Mouse (Mus musculus) limb, embryonic 15.5 days (tissue): ENCODE measurements around the gene Srd5a3. TPM values are rescaled to one million over a fixed set of nuclear protein-coding genes. Genes with fewer than 3 reads are reported as not detected.

ENCODE experiments used
- ATAC-seq: fragments of 200-750 bp; cut with Nextera tagmentation; 2 replicates; pipeline ENCODE4 v1.8.0; 2017; ENCODE audit warnings: low read depth, moderate TSS enrichment; ENCODE audit not compliant: insufficient number of reproducible peaks, low FRiP score, low TSS enrichment
- H3K27ac ChIP-seq: fragments of 300-500 bp; sonication (generic); 2 replicates; pipeline ENCODE4 v1.5.1; 2015; ENCODE audit warnings: moderate library complexity, mild to moderate bottlenecking, inconsistent platforms
- H3K27me3 ChIP-seq: fragments of 300-500 bp; sonication (generic); 2 replicates; pipeline ENCODE4 v1.6.1; 2015; ENCODE audit warnings: inconsistent platforms
- H3K36me3 ChIP-seq: fragments of 300-500 bp; sonication (generic); 2 replicates; pipeline ENCODE4 v1.6.1; 2015; ENCODE audit warnings: inconsistent platforms
- H3K4me1 ChIP-seq: fragments of 300-500 bp; sonication (generic); 2 replicates; pipeline ENCODE4 v1.6.1; 2015; ENCODE audit warnings: inconsistent platforms
- H3K4me2 ChIP-seq: fragments of 300-500 bp; sonication (generic); 2 replicates; pipeline ENCODE4 v1.6.1; 2015; ENCODE audit warnings: mild to moderate bottlenecking, inconsistent platforms
- H3K4me3 ChIP-seq: fragments of 300-500 bp; sonication (generic); 2 replicates; pipeline ENCODE4 v1.5.1; 2015; ENCODE audit warnings: mild to moderate bottlenecking, inconsistent platforms
- H3K9ac ChIP-seq: fragments of 300-500 bp; sonication (generic); 2 replicates; pipeline ENCODE4 v1.6.1; 2015; ENCODE audit warnings: inconsistent platforms
- H3K9me3 ChIP-seq: fragments of 300-500 bp; sonication (generic); 2 replicates; pipeline ENCODE4 v1.6.1; 2016; ENCODE audit warnings: inconsistent platforms
- WGBS: fragments of 180-500 bp; shearing (Covaris S2); methylation state at CpG from one replicate; pipeline ENCODE4 v1.1.7; 2015; 5-methylcytosine and 5-hydroxymethylcytosine counted together
- polyA plus RNA-seq: library from polyadenylated mRNA; unstranded; fragments of >200 nt; fragmentation: Nextera tagmentation; extraction: Ambion mirVana; gene quantifications from 2 replicates; pipeline ENCODE4 v1.2.1, GENCODE M21; 2015

Gene Srd5a3
- polyA plus RNA-seq, 1 experiment from 2014 or later: 36.0 TPM

- Histone ChIP-seq H3K4me1 (no peaks in the 10 kb centered on the region), H3K27ac (no peak overlapping the region), H3K9ac (no peak overlapping the region), H3K9me3 (no peaks in the 10 kb centered on the region), H3K27me3 (no peaks in the 10 kb centered on the region), H3K4me2 (no peak overlapping the region), H3K4me3 (no peak overlapping the region), H3K36me3 (peaks cover 60% of the 10 kb centered on the region)
- WGBS: 93% methylated on average over 13 of the region's 13 CpGs
- ATAC-seq: no peak
Observed at GRCm38 (mm10) chr5:76199346-76199745, 59.3 kb downstream of the Srd5a3 start.

DNA sequence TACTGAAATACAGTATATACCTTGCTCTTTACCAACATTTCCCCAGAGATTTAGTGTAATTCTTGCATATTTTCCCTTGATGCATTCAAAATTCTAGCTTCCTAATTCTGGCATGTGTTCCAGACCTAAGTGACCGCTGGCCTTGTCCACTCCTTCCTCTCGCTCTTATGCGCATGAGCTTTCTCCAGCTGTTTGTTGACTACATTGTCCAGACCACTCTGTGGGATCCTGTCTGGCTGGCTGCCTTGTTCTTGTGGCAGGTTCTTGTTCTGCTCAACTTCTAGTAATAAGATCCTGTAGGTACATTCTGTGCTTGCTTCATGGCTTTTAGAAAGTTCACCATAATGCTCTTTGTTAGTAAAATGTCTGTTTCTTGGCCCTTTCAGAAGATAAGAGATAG, 63.1 kb downstream of the Srd5a3 start:
- H3K9me3 ChIP-seq: no peaks in the 10 kb centered on the region
- H3K27me3 ChIP-seq: no peaks in the 10 kb centered on the region
- H3K4me1 ChIP-seq: no peaks in the 10 kb centered on the region
- peaks cover 78% of the 10 kb centered on the region for H3K36me3 ChIP-seq
- no peak overlapping the region for H3K4me3 ChIP-seq
- WGBS: 93% methylated on average over 3 of the region's 3 CpGs
- no peak overlapping the region for H3K27ac ChIP-seq
- no peak overlapping the region for H3K9ac ChIP-seq
- no peak for ATAC-seq
- no peak overlapping the region for H3K4me2 ChIP-seq

Other genes with a start within 250 kb of the Srd5a3 start
- 27.0 and 27.1 TPM in 2 replicates for gene Kdr, start 161.8 kb upstream of the Srd5a3 start, polyA plus RNA-seq
- gene Tmem165, start 43.6 kb downstream of the Srd5a3 start, polyA plus RNA-seq: 76.0 and 101 TPM in 2 replicates
- 11.5 and 12.1 TPM in 2 replicates for gene Clock, start 164.5 kb downstream of the Srd5a3 start, polyA plus RNA-seq
- gene Pdcl2, start 190.9 kb downstream of the Srd5a3 start, polyA plus RNA-seq: not detected in 2 replicates
- 2.0 and 2.4 TPM in 2 replicates for gene Nmu, start 223.5 kb downstream of the Srd5a3 start, polyA plus RNA-seq